Mouse (Mus musculus) spleen, postnatal 4 days (tissue): ENCODE data around the gene Zdhhc4.

Experiments
- DNase-seq, 2 experiments: peaks; one replicate each; pipeline ENCODE4 v3.0.0; 2022; ENCODE audit warnings: low spot score in 2 of 2

Gene Zdhhc4

DNA sequence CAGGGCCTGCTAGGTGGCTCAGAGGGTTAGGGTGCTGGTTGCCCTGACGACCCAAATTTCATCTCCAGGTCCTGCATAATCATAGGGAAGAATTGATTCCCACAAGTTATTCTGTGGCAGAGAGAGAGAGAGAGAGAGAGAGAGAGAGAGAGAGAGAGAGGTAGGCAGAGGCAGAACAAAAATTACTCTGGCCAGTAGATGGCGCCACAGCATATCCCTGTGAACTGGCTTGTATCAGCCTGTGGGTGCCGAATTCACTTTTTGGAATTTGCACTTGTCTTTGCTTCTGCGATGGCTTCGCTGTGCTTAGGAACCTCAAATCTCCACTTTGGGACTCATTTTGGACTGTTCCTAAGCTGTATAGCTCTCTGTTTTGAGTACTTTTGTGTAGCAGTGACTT, 4.8 kb upstream of the Zdhhc4 start:
- peak; percentile 68 to 88 for DNase-seq

- no peak for DNase-seq
Observed at GRCm38 (mm10) chr5:143317288-143317610, 11.8 kb downstream of the Zdhhc4 start.

GRCm38 (mm10) chr5:143316605-143317287, 12.3 kb downstream of the Zdhhc4 start:
- no peak for DNase-seq

DNA sequence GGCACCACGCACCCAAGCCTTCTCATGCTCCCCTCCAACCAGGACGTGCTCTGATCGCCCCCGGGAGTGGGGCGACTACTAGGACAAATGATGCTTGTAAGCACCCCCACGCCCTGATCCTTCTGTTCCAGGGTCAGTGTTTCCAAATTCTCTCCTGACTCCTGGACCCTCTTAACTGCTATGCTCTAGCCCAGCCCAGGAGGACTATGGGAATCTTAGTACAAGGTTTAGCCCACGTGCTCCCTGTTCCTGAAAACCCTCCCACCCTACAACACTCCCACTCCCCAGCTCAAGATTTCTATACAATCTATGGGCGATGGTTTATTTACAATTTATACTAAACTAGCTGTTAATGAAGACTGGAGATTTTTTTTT, 13.6 kb downstream of the Zdhhc4 start:
- DNase-seq = no peak

DNA sequence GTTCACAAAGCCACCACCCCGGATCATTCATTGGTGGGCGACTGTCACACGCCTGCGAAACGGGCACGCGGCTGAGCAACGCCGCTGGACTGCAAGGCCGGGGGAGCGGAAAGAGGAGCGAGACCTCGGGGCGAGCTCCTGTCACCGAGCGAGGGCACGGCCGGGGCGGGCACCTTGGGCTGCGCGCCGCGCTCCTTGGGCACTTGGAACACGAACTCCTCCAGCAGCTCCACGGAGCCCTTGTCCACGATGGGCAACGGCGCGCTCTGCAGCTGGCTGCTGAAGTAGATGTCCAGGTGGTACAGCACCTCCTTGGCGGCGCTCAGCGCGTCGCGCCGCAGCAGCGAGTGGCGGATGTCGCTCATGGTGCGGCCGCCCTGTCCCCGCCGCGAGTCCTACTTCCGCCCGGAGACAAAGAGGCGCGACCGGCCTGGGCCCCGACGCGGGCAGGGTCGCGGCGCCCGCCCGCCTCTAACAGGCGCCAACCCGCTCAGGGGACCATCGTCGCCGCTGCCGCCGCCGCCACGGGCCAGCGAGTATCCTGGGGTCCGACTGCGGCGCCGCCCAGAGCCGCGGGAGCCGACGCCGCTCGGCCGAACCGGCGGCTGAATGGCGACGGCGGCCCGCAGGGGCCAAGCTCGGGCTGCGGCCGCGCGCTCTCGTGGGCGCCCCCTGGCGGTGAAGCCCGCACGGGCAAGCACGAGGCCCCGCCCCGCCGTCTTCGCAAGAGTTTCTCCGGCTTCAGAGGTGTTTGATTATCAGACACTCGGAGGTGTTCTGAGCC, 14.1 kb downstream of the Zdhhc4 start, which contains the start of gene E130309D02Rik:
TSS of gene E130309D02Rik (minus strand) at position 631 of the 784 bp plus-strand sequence.
- DNase-seq = peak; percentile 94 to 99

DNA sequence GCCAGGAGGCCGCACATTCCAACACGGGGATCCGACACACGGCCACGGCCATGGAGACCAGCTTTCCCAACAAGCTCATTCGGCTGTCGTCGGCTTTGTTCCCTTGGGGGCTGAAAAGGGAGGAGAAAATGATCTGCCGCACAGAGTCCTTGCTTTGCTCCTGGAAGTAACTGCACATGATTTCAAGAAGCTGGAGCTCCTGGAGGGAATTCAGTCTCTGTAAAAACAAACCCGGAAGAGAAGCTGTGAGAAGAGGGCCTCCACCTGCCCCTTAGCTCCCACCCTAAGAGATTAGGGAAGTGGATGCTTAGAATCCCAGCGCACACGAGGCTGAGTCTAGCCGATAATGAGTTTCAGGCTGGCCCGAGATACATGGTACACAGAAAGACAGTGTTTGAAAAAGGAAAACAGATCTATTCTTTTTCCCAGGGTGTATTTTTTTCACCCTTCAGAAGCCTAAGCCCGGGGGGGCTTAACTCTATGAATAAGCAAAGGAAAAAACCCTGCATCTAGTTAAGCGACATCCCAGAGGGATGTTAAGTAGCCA, 14.8 kb downstream of the Zdhhc4 start:
- DNase-seq = no peak

DNA sequence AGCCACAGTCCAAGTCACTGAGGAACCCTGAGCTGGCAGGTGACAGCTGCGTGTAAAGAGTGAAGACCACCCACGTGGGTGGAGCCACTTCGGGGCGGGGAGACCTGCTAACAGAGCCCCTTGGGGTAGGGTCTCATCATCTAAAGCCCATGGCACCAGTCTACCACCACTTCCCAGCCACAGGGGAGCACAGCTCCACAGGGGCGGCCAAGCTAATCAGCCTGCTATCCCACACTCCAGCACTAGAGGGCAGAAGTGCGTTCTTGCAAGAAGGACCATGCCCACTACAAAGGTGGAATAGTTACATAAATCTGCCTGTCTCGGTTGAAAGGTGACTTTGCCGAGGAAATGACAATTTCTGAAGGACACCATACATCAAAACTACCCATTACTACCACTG, 17.2 kb downstream of the Zdhhc4 start:
- DNase-seq = peak; percentile 87 to 96

DNA sequence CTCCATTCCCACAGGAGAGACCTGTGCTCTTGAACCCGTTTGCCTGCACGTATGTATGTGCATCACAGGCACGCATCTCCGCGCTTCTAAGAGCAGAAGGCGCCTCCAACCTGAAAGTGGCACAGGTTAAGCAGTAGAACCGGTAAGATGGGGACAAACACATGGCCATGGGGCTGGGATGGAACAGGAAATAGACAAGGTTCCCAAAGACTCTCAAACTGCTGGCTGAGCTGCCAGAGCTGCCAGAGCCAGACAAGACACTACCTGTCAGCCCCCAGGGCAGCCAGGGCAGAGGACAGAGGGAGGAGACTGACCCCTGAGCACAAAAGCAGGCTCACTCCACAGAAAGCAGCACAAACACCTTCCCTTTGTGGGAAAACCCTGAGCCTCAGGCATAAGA, 19.1 kb downstream of the Zdhhc4 start:
- DNase-seq = no peak

GRCm38 (mm10) chr5:143308825-143309224, 20.2 kb downstream of the Zdhhc4 start:
- no peak for DNase-seq

DNA sequence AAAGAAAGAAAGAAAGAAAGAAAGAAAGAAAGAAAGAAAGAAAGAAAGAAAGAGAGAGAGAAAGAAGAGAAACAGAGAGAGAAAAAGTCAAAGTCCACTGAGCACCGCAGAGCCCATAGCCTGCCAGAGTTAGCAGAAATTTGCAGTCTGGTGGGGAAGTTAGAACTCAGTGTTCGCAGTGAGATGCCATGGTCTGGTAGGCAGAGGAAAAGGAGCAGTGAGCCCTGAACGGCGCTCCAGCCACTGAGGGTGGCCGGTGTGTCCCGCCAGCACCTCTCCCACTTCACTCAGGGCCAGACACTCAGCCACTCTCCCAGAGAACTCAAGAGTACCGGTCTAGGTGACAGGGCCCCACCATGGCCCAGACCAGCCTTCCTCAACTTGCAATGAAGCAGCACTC, 24.8 kb downstream of the Zdhhc4 start:
- DNase-seq = no peak

DNA sequence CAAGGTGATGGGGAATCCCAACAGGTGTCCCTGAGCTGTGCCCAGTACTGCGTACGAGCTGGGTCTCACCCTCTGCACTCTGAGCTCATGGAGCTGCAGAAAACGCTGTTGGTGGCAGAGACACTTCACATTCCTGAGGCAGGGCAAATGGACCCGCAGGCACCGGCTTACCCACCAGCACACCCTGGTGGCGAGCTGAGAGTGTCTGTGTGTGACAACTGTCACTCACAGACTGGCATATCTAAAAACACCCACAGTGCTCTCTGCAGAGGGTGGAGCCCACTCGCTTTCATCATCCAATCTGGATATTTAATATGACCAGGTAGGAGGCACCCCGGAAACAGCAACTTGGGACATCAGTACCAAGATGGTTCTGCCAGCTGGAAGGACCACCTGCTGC, 27.8 kb downstream of the Zdhhc4 start:
- no peak for DNase-seq

DNA sequence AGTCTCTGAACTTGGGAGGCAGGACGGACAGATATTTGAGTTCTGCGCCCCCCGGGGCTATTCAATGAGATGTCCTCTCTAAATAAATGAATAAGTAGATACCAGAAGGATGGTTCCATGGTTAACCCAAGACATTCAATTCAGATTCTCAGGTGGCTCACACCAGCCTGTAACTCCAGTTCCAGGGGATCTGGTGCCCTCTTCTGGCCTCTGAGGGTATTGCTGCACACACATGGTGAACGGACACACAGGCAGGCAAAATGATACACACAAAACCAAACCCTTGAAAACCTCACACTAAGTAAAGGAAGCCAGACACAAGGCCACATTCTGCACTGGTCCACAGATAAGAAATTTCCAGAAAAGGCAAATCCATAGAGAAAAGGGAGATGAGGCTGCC, 29.4 kb downstream of the Zdhhc4 start:
- peak; percentile 60 to 86 for DNase-seq

GRCm38 (mm10) chr5:143298391-143298790, 30.7 kb downstream of the Zdhhc4 start:
- no peak for DNase-seq

GRCm38 (mm10) chr5:143297986-143298385, 31.1 kb downstream of the Zdhhc4 start:
- no peak for DNase-seq

DNA sequence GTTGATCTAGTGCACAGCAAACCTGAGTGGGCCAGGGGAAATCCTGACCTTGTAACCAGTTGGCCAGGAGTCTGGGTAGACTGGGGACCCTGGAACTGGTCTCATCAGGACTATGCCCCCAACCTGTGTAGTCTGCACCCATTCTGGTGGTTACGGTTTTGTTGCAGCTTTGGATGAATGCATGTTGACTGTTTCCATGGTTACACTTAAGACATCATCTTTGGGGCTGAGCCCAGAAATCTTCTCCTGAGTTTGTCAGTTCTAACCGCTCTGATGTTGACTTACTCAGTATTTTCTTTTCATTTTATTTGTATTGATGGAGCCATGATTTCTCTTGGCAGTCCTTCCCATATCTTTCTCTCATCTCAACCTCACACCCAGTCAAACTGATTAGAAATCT, 33.7 kb downstream of the Zdhhc4 start:
- DNase-seq = no peak

- no peak for DNase-seq
Observed at GRCm38 (mm10) chr5:143294862-143295261, 34.2 kb downstream of the Zdhhc4 start.

DNA sequence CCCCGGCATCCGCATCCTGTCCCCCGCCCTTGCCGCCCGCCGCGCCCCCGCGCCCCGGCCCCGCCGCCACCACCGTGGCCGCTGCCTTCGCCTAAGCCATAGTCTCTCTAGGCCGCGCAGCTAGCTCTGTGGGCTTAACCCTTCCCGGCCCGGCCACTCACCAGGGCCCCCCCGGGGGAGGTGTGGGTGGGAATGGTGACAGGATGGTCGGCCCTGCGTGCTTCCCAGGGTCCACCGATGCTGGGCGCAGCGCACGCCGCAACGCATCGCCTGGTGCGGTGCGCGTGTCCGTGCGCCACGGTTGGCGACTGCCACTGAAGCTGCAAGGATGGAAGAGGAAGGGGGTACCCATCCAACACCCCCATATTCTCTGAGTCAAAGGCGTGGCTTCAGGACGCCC, 35.7 kb downstream of the Zdhhc4 start, which contains the start of gene Zfp853:
TSS of gene Zfp853 (minus strand) at position 220 of the 400 bp plus-strand sequence.
- no peak for DNase-seq

DNA sequence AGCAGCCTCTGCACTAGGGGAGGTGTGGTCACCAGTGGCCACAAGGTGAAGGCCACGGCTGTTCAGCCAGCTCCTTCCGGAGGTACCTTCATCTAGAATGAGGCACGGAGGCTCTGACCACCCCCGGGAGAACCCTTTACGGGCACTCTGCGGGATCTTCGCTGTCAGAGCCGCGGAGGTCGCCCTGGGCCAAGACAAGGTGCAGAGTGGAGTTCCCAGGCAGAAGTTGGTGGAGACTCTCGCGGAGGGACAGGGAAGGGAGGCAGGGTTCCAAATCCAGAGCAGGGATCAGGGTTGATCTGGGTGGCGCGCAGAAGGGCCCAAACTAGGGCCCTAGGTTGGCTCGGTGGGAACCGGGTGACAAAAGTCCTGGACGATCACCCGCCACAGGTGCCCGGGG, 36.2 kb downstream of the Zdhhc4 start:
- DNase-seq = no peak

GRCm38 (mm10) chr5:143289299-143289698, 39.8 kb downstream of the Zdhhc4 start:
- DNase-seq = no peak

DNA sequence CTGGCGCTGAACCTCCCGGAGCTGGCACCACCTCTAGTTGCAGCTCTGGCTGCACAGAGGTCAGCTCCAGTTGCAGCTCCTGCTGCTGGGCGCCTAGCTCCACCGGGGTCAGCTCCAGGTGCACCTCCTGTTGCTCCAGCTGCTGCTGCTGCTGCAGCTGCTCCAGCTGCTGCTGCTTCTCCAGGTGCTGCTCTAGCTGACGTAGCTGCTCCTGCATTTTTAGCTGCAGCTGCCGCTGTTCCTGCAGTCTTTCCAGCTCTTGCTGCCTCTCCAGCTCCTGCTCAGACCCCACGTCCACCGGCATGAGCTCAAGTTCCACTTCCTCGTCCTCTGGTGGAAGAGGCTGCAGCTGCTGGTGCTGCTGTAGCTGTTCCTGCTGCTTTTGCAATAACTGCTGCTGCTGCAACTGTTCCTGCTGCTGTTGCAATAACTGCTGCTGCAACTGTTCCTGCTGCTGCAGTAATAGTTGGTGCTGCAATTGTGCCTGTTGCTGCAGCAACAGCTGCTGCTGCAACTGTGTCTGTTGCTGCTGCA, 40.6 kb downstream of the Zdhhc4 start:
- DNase-seq = no peak

- DNase-seq = no peak
Observed at GRCm38 (mm10) chr5:143287774-143288328, 41.2 kb downstream of the Zdhhc4 start.

- no peak for DNase-seq
Observed at GRCm38 (mm10) chr5:143284762-143285161, 44.3 kb downstream of the Zdhhc4 start.
